Mouse (Mus musculus): ENCODE results near the gene Tas2r129.
"Not testable (repeated sequence)": the region's sequence is repeated elsewhere in the genome, so short reads cannot be mapped to it uniquely, and the experiment has no call there.

Tas2r129 gene

DNA sequence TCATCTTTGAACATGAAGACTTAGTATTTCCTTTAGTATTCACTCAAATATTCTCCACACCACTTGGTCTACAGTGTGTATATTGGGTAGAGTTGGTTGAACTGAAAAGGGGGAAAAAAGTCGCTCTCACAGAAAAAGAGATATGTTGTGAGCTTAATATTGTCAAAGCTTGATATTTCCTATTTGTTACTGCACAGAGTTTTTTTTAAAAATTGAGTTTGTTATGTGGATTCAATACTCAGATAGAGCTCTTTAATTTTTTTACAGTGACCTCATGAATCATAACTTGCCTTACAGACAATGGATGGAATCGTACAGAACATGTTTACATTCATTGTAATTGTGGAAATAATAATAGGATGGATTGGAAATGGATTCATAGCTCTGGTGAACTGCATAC lies at the start of gene Tas2r129:
Gene Tas2r129, plus strand, starts transcription at position 301 of the 400 bp plus-strand sequence.
- ATAC-seq (ENCODE audit: insufficient number of reproducible peaks, low FRiP score, low TSS enrichment), result no peak

DNA sequence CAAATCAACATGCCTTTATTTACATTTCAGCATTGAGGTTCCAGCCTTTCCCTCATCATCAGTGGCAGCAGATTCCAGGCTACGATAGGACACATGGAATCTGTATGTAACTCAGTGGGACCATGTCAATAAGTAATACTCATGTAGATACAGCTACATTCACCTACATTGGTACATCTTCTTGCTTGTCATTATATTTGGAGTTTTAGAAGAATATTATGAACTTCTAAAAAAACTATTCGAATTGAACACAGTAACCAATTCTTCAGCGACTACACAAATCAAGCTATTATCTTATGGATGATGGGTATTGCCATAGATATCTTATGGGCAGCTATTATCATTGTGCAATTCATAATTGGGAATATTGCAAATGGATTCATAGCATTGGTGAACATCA lies 41.6 kb upstream of the Tas2r129 start, which contains the start of gene Tas2r125:
Gene Tas2r125, plus strand, starts transcription at position 301 of the 400 bp plus-strand sequence.
- ATAC-seq (ENCODE audit: insufficient number of reproducible peaks, low FRiP score, low TSS enrichment), result no peak

DNA sequence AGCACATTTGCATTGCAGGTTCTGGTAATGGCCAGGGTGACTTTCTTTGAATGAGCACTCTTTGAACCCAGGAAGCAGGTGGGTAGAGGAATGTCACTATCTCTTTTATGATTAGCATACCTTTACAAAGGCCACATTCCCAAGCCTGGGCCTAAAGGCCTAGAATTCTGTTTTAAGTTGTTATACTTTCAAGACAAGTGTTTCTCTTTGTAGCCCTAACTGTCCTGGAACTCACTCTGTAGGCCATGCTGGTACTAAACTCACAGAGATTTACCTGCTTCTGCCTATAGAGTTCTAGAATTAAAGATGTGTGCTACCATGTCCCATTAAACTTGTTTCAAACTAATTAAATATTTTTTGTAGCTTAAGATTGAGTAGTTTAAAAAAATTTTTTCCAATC lies 9.5 kb upstream of the Tas2r129 start:
- not testable (repeated sequence) for ATAC-seq (ENCODE audit: insufficient number of reproducible peaks, low FRiP score, low TSS enrichment)

DNA sequence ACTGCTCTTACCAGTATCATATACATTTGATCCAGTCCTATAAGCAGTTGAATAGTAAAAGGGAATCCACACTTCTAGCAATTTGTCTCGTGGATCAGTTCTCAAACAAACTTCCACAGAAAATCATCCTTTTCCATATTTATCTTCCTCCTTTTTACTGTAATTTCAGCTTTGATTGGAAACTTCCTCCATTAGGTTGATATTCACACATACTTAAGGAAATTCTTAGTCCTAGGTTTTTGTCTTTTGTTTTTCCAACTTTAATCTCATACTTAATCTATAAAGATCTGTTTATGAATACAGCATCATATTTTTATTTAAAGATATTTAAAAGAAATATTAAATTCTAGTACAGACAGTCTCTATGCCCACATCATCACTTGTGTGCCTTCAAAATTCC lies 6.9 kb downstream of the Tas2r129 start, which contains the start of gene Tas2r131:
Gene Tas2r131, minus strand, starts transcription at position 101 of the 400 bp plus-strand sequence.
- no peak for ATAC-seq (ENCODE audit: insufficient number of reproducible peaks, low FRiP score, low TSS enrichment)

DNA sequence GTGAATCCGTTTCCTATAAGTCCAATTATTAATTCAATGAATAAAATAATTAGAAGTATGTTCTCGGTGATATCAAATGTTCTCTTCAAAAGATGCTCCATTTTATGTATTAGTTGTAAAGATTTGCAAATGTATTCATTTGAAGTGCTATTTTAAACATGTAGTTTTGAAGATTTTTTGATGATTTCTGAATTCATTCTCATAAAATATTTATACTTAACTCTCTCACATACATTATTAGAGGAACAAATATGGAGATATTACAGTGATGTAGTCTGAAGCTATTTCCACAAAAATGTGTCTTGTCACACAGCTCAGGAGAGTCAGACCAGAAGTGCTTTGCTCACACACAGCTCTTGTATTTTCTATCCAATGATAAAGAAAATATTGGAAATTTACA lies 30.0 kb downstream of the Tas2r129 start, which contains the start of gene Tas2r109:
Gene Tas2r109, minus strand, starts transcription at position 101 of the 400 bp plus-strand sequence.
- no peak for ATAC-seq (ENCODE audit: insufficient number of reproducible peaks, low FRiP score, low TSS enrichment)
